Comparison of ENCODE assay signal across 16 mouse cellular contexts in genomic region chr16:85470057-85470456, GRCm38 (mm10).
"Had no signal": no experiment of that assay in that cellular context is flagged by ENCODE, and none has a peak within 500 bp of the region (broad histone marks: within the 10 kb centered on the region; RNA-seq: fewer than 3 reads in every experiment).

No protein-coding gene starts in this region.

- H3K4me2 ChIP-seq: neural tube, embryonic 13.5 days; neural tube, embryonic 15.5 days; stomach, embryonic 15.5 days had no signal

- H3K27ac ChIP-seq: neural tube, embryonic 13.5 days; neural tube, embryonic 15.5 days; stomach, embryonic 15.5 days; stomach, postnatal 0 days had no signal

- H3K36me3 ChIP-seq: neural tube, embryonic 13.5 days; neural tube, embryonic 15.5 days; stomach, embryonic 15.5 days had no signal

- H3K27me3 ChIP-seq: neural tube, embryonic 13.5 days; neural tube, embryonic 15.5 days; stomach, embryonic 15.5 days had no signal

- H3K4me3 ChIP-seq: neural tube, embryonic 13.5 days; neural tube, embryonic 15.5 days; stomach, embryonic 15.5 days had no signal

- DNase-seq: retina, postnatal 1 day; right cerebral cortex, adult 18-20 months; right cerebral cortex, postnatal 14 days; right cerebral cortex, postnatal 25 days; right cerebral cortex, postnatal 4 days; spleen, adult 18-20 months; thymus, adult 18-20 months; thymus, adult 2 months; thymus, postnatal 14 days; thymus, postnatal 25 days; thymus, postnatal 36 days; thymus, postnatal 4 days had no signal

- H3K9ac ChIP-seq: neural tube, embryonic 13.5 days; neural tube, embryonic 15.5 days; stomach, embryonic 15.5 days had no signal

- H3K9me3 ChIP-seq: neural tube, embryonic 13.5 days; neural tube, embryonic 15.5 days; stomach, embryonic 15.5 days had no signal

- H3K4me1 ChIP-seq: stomach, embryonic 15.5 days had no signal
